Mouse (Mus musculus): ENCODE data around the gene Tenm1. TPM values are rescaled to one million over a fixed set of nuclear protein-coding genes. Genes with fewer than 3 reads are reported as not detected.

Tenm1 gene
- polyA plus RNA-seq, 1 experiment from 2014 or later, result 2.6 TPM

- Histone ChIP-seq H3K9ac (ENCODE audit: low read length) (no peak overlapping the region), H3K9me3 (replicated peaks; ENCODE audit: control insufficient read depth, low read length) (no peaks in the 10 kb centered on the region), H3K27me3 (ENCODE audit: control insufficient read depth, insufficient read depth, low read length) (no peaks in the 10 kb centered on the region), H3K4me3 (replicated peaks; ENCODE audit: low read length) (no peak overlapping the region), H3K27ac (ENCODE audit: low read length) (no peak overlapping the region), H3K4me2 (ENCODE audit: low read depth, low read length) (no peak overlapping the region), H3K36me3 (ENCODE audit: control insufficient read depth, insufficient read depth, low read length) (no peaks in the 10 kb centered on the region), H3K4me1 (ENCODE audit: control insufficient read depth, insufficient read depth, low read length) (no peaks in the 10 kb centered on the region)
- WGBS, result 79% methylated on average over 2 of the region's 2 CpGs
- no peak for ATAC-seq (ENCODE audit: insufficient read depth, low FRiP score)
These were observed 906.1 kb downstream of the Tenm1 start for GRCm38 (mm10) chrX:42522868-42523267.

GRCm38 (mm10) chrX:42512567-42512966 is 916.4 kb downstream of the Tenm1 start:
- Histone ChIP-seq H3K4me3 (replicated peaks; ENCODE audit: low read length) (no peak overlapping the region), H3K4me2 (ENCODE audit: low read depth, low read length) (no peak overlapping the region), H3K36me3 (ENCODE audit: control insufficient read depth, insufficient read depth, low read length) (no peaks in the 10 kb centered on the region), H3K27ac (ENCODE audit: low read length) (no peak overlapping the region), H3K4me1 (ENCODE audit: control insufficient read depth, insufficient read depth, low read length) (no peaks in the 10 kb centered on the region), H3K27me3 (ENCODE audit: control insufficient read depth, insufficient read depth, low read length) (no peaks in the 10 kb centered on the region), H3K9ac (ENCODE audit: low read length) (no peak overlapping the region), H3K9me3 (replicated peaks; ENCODE audit: control insufficient read depth, low read length) (no peaks in the 10 kb centered on the region)
- ATAC-seq (ENCODE audit: insufficient read depth, low FRiP score), result no peak

- no peaks in the 10 kb centered on the region for H3K27me3 ChIP-seq (ENCODE audit: control insufficient read depth, insufficient read depth, low read length)
- WGBS, result 76% methylated on average over 2 of the region's 2 CpGs
- ATAC-seq (ENCODE audit: insufficient read depth, low FRiP score), result no peak
- no peaks in the 10 kb centered on the region for H3K4me1 ChIP-seq (ENCODE audit: control insufficient read depth, insufficient read depth, low read length)
- H3K9ac ChIP-seq (ENCODE audit: low read length), result no peak overlapping the region
- H3K4me2 ChIP-seq (ENCODE audit: low read depth, low read length), result no peak overlapping the region
- H3K9me3 ChIP-seq (replicated peaks; ENCODE audit: control insufficient read depth, low read length), result no peaks in the 10 kb centered on the region
- no peak overlapping the region for H3K4me3 ChIP-seq (replicated peaks; ENCODE audit: low read length)
- no peak overlapping the region for H3K27ac ChIP-seq (ENCODE audit: low read length)
- H3K36me3 ChIP-seq (ENCODE audit: control insufficient read depth, insufficient read depth, low read length), result no peaks in the 10 kb centered on the region
These were observed 917.8 kb downstream of the Tenm1 start for GRCm38 (mm10) chrX:42511105-42511504.

GRCm38 (mm10) chrX:42502291-42503043 is 926.5 kb downstream of the Tenm1 start, which contains the start of gene Sh2d1a:
Gene Sh2d1a (plus strand): TSS chrX:42502453.
- no peaks in the 10 kb centered on the region for H3K27me3 ChIP-seq (ENCODE audit: control insufficient read depth, insufficient read depth, low read length)
- no peak within 1 kb of the TSS for H3K4me3 ChIP-seq (replicated peaks; ENCODE audit: low read length)
- H3K4me2 ChIP-seq (ENCODE audit: low read depth, low read length), result no peak within 1 kb of the TSS
- no peaks in the 10 kb centered on the region for H3K9me3 ChIP-seq (replicated peaks; ENCODE audit: control insufficient read depth, low read length)
- no peaks in the 10 kb centered on the region for H3K4me1 ChIP-seq (ENCODE audit: control insufficient read depth, insufficient read depth, low read length)
- H3K36me3 ChIP-seq (ENCODE audit: control insufficient read depth, insufficient read depth, low read length), result no peaks in the 10 kb centered on the region
- WGBS, result 66% methylated on average over 13 of the region's 13 CpGs
- no peak within 1 kb of the TSS for H3K9ac ChIP-seq (ENCODE audit: low read length)
- no peak for ATAC-seq (ENCODE audit: insufficient read depth, low FRiP score)
- no peak within 1 kb of the TSS for H3K27ac ChIP-seq (ENCODE audit: low read length)

GRCm38 (mm10) chrX:42500538-42500937 is 928.4 kb downstream of the Tenm1 start:
- H3K4me2 ChIP-seq (ENCODE audit: low read depth, low read length), result no peak overlapping the region
- no peak overlapping the region for H3K27ac ChIP-seq (ENCODE audit: low read length)
- no peaks in the 10 kb centered on the region for H3K27me3 ChIP-seq (ENCODE audit: control insufficient read depth, insufficient read depth, low read length)
- no peak overlapping the region for H3K4me3 ChIP-seq (replicated peaks; ENCODE audit: low read length)
- no peak overlapping the region for H3K9ac ChIP-seq (ENCODE audit: low read length)
- H3K9me3 ChIP-seq (replicated peaks; ENCODE audit: control insufficient read depth, low read length), result no peaks in the 10 kb centered on the region
- H3K36me3 ChIP-seq (ENCODE audit: control insufficient read depth, insufficient read depth, low read length), result no peaks in the 10 kb centered on the region
- H3K4me1 ChIP-seq (ENCODE audit: control insufficient read depth, insufficient read depth, low read length), result no peaks in the 10 kb centered on the region
- ATAC-seq (ENCODE audit: insufficient read depth, low FRiP score), result no peak

GRCm38 (mm10) chrX:42490336-42490735 is 938.6 kb downstream of the Tenm1 start:
- no peak overlapping the region for H3K9ac ChIP-seq (ENCODE audit: low read length)
- no peak overlapping the region for H3K27ac ChIP-seq (ENCODE audit: low read length)
- no peak overlapping the region for H3K4me3 ChIP-seq (replicated peaks; ENCODE audit: low read length)
- no peaks in the 10 kb centered on the region for H3K27me3 ChIP-seq (ENCODE audit: control insufficient read depth, insufficient read depth, low read length)
- no peaks in the 10 kb centered on the region for H3K4me1 ChIP-seq (ENCODE audit: control insufficient read depth, insufficient read depth, low read length)
- no peaks in the 10 kb centered on the region for H3K9me3 ChIP-seq (replicated peaks; ENCODE audit: control insufficient read depth, low read length)
- WGBS, result 95% methylated on average over 8 of the region's 8 CpGs
- no peak for ATAC-seq (ENCODE audit: insufficient read depth, low FRiP score)
- no peaks in the 10 kb centered on the region for H3K36me3 ChIP-seq (ENCODE audit: control insufficient read depth, insufficient read depth, low read length)
- H3K4me2 ChIP-seq (ENCODE audit: low read depth, low read length), result no peak overlapping the region

GRCm38 (mm10) chrX:42489446-42489845 is 939.5 kb downstream of the Tenm1 start, which contains the start of gene Tex13c2:
Gene Tex13c2 (plus strand): TSS chrX:42489691.
- Histone ChIP-seq H3K4me3 (replicated peaks; ENCODE audit: low read length) (no peak within 1 kb of the TSS), H3K9me3 (replicated peaks; ENCODE audit: control insufficient read depth, low read length) (no peaks in the 10 kb centered on the region), H3K4me2 (ENCODE audit: low read depth, low read length) (no peak within 1 kb of the TSS), H3K27me3 (ENCODE audit: control insufficient read depth, insufficient read depth, low read length) (no peaks in the 10 kb centered on the region), H3K27ac (ENCODE audit: low read length) (no peak within 1 kb of the TSS), H3K4me1 (ENCODE audit: control insufficient read depth, insufficient read depth, low read length) (no peaks in the 10 kb centered on the region), H3K36me3 (ENCODE audit: control insufficient read depth, insufficient read depth, low read length) (no peaks in the 10 kb centered on the region), H3K9ac (ENCODE audit: low read length) (no peak within 1 kb of the TSS)
- no peak for ATAC-seq (ENCODE audit: insufficient read depth, low FRiP score)
- 92% methylated on average over 16 of the region's 16 CpGs for WGBS

Other genes starting within 250 kb of the Tenm1 start
- gene Tex13c1, start 162.0 kb upstream of the Tenm1 start, polyA plus RNA-seq (2015; fragmentation: Nextera tagmentation; extraction: Ambion mirVana), result not detected in 2 replicates

All from stomach, embryonic 16.5 days (tissue).